Mouse (Mus musculus) midbrain, embryonic 10.5 days (tissue): ENCODE data around the gene Cd44. TPM values are rescaled to one million over a fixed set of nuclear protein-coding genes. Genes with fewer than 3 reads are reported as not detected.

ENCODE experiments used
- DNase-seq: peaks from one replicate; pipeline ENCODE4 v3.0.0-alpha.2; 2017; ENCODE audit warnings: low spot score
- H3K27ac ChIP-seq: fragments of 300-500 bp; sonication (generic); replicated peaks from 2 replicates; pipeline ENCODE4 v1.5.1; 2016; ENCODE audit warnings: mild to moderate bottlenecking
- H3K27me3 ChIP-seq: fragments of 300-500 bp; sonication (generic); 2 replicates; pipeline ENCODE4 v1.6.1; 2016; ENCODE audit warnings: low read depth, mild to moderate bottlenecking; ENCODE audit not compliant: poor library complexity, severe bottlenecking
- H3K36me3 ChIP-seq: fragments of 300-500 bp; sonication (generic); 2 replicates; pipeline ENCODE4 v1.6.1; 2016; ENCODE audit warnings: mild to moderate bottlenecking, moderate library complexity
- H3K4me1 ChIP-seq: fragments of 300-500 bp; sonication (generic); 2 replicates; pipeline ENCODE4 v1.6.1; 2016
- H3K4me3 ChIP-seq: fragments of 300-500 bp; sonication (generic); 2 replicates; pipeline ENCODE4 v1.5.1; 2016; ENCODE audit warnings: mild to moderate bottlenecking, moderate library complexity
- H3K9me3 ChIP-seq: fragments of 300-500 bp; sonication (generic); replicated peaks from 2 replicates; pipeline ENCODE4 v1.6.1; 2016; ENCODE audit warnings: mild to moderate bottlenecking
- WGBS: fragments of 180-500 bp; shearing (Covaris S2); methylation state at CpG from one replicate; pipeline ENCODE4 v1.1.7; 2016; 5-methylcytosine and 5-hydroxymethylcytosine counted together
- polyA plus RNA-seq: library from polyadenylated mRNA; unstranded; fragments of >200 nt; fragmentation: Nextera tagmentation; extraction: Ambion mirVana; gene quantifications from 2 replicates; pipeline ENCODE4 v1.2.1, GENCODE M21; 2016

Gene Cd44
- polyA plus RNA-seq, 1 experiment from 2014 or later = 2.9 TPM

DNA sequence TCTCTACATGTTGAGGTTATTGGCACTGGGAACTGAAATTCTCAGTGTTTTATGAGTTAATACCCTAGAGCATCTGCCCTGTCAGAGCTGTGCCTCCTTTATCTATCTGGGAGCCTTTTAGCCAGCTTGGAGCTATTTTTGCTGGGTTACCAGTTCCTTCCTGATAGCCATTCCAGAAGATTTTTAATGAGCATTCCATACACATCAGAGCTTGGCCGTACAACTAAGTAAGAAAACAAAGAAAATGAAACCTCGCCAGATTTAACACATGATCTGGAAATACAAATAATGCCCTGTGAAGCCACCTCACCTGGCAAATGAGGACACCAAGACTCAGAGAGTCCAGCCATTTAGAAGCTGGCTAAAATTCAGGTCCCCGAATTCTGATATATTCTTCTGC, 138.3 kb downstream of the Cd44 start:
- WGBS = 89% methylated on average over 3 of the region's 3 CpGs
- no peak overlapping the region for H3K4me3 ChIP-seq

More for the DNA sequence above, 138.3 kb downstream of the Cd44 start:
- Histone ChIP-seq H3K36me3 (peaks cover 24% of the 10 kb centered on the region), H3K9me3 (no peaks in the 10 kb centered on the region), H3K27me3 (no peaks in the 10 kb centered on the region), H3K4me1 (no peaks in the 10 kb centered on the region), H3K27ac (no peak overlapping the region)
- DNase-seq = no peak

Other genes with a start within 250 kb of the Cd44 start
- gene Slc1a2, start 243.0 kb downstream of the Cd44 start, polyA plus RNA-seq = 7.9 and 11.4 TPM in 2 replicates
- gene Pdhx, start 171.8 kb upstream of the Cd44 start, polyA plus RNA-seq = 41.3 and 49.3 TPM in 2 replicates
- 62.3 and 64.5 TPM in 2 replicates for gene Apip, start 172.0 kb upstream of the Cd44 start, polyA plus RNA-seq